Mouse (Mus musculus): ENCODE results near the gene Klf3. TPM values are rescaled to one million over a fixed set of nuclear protein-coding genes. Genes with fewer than 3 reads are reported as not detected.
A peak's percentile ranks its signal among the peaks of the same experiment; 100 is the strongest.

The Klf3 gene
- polyA plus RNA-seq, 1 experiment from 2014 or later, result 49.8 TPM

DNA sequence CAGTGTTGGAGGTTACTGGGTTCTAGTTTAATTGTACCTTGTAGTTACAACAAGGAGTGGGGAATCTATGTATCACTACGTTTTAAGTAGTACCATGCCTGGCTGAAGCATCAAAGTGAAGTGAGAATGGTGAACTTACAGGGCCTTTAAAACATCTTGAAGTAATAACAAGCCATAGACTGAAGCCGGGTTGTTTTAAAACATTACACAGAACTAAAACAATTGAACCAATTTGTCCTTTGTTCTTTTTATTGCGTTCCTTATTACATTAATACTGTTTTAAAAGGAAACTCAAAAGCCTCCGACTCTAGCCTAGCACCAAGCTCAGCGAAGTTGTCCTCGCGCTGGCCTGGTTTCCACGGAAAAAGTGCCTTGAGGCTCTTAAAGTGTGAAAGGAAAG is 1.0 kb upstream of the Klf3 start:
- H3K36me3 ChIP-seq, result no peaks in the 10 kb centered on the region; the same call in 1 of the 2 replicates
- H3K4me3 ChIP-seq, result peak overlapping the region; percentile 80
- ATAC-seq (ENCODE audit: extremely low read depth, insufficient number of reproducible peaks, low FRiP score, low TSS enrichment), result no peak
- H3K27me3 ChIP-seq (replicated peaks), result no peaks in the 10 kb centered on the region
- H3K27ac ChIP-seq (replicated peaks), result peak overlapping the region; percentile 99
- H3K4me2 ChIP-seq, result peak overlapping the region; percentile 89
- H3K9ac ChIP-seq, result peak overlapping the region; percentile 97
- H3K9me3 ChIP-seq, result peaks cover 9% of the 10 kb centered on the region
- 11% methylated on average over 8 of the region's 8 CpGs for WGBS
- H3K4me1 ChIP-seq, result peaks cover 30% of the 10 kb centered on the region

- Histone ChIP-seq H3K4me2 (peak overlapping the region; percentile 89), H3K9me3 (peaks cover 9% of the 10 kb centered on the region), H3K36me3 (peaks cover 3% of the 10 kb centered on the region), H3K4me1 (peaks cover 47% of the 10 kb centered on the region), H3K4me3 (peak overlapping the region; percentile 80), H3K27ac (replicated peaks) (peak overlapping the region; percentile 99), H3K9ac (peak overlapping the region; percentile 97), H3K27me3 (replicated peaks) (no peaks in the 10 kb centered on the region)
- ATAC-seq (ENCODE audit: extremely low read depth, insufficient number of reproducible peaks, low FRiP score, low TSS enrichment), result no peak
- WGBS, result under 1% methylated on average over 49 of the region's 69 CpGs
Observed at GRCm38 (mm10) chr5:64803720-64804462, 703 bp downstream of the Klf3 start.

GRCm38 (mm10) chr5:64805131-64805872 is 2.1 kb downstream of the Klf3 start:
- H3K27ac ChIP-seq (replicated peaks), result peak overlapping the region; percentile 97
- ATAC-seq (ENCODE audit: extremely low read depth, insufficient number of reproducible peaks, low FRiP score, low TSS enrichment), result no peak
- 9% methylated on average over 7 of the region's 7 CpGs for WGBS
- H3K9me3 ChIP-seq, result no peaks in the 10 kb centered on the region
- peaks cover 15% of the 10 kb centered on the region for H3K36me3 ChIP-seq
- no peaks in the 10 kb centered on the region for H3K27me3 ChIP-seq (replicated peaks)
- peak overlapping the region; percentile 88 for H3K9ac ChIP-seq
- peaks cover 62% of the 10 kb centered on the region for H3K4me1 ChIP-seq
- peak overlapping the region; percentile 89 for H3K4me2 ChIP-seq
- H3K4me3 ChIP-seq, result peak overlapping the region; percentile 80

DNA sequence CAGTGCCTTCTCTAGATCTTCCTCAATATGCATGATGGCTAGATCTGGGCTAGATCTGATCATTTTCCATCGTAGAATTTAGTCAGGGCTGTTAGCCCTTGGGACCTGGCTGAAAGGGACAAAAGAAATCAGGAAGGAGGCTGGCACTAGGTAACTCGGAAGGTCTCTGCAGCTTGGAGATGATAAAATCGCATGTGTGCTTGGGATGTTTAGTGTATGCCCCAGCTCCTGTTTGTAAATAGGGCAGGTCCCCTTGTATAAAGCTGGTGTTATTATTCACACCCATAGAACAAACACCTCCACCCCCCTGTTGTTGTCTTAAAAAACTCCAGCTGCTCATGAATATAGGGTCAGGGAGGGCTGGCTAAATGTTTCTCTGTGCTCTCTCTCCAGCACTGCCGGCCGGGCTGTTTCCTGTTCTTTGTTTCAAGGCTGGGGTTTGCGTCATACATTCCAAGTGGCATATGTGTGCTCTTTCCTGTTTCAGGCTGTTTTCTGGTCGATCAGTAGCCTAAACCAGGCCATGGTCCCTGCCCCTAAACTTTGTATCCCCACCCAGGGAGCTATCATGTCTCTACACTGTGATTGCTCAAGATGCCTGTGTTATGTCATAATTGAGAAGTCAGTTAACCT is 2.8 kb downstream of the Klf3 start:
- Histone ChIP-seq H3K36me3 (peaks cover 15% of the 10 kb centered on the region), H3K4me3 (peak overlapping the region; percentile 80), H3K9ac (peak overlapping the region; percentile 88), H3K4me1 (peaks cover 68% of the 10 kb centered on the region), H3K27ac (replicated peaks) (peak overlapping the region; percentile 97), H3K4me2 (peak overlapping the region; percentile 89), H3K27me3 (replicated peaks) (no peaks in the 10 kb centered on the region), H3K9me3 (no peaks in the 10 kb centered on the region)
- WGBS, result 1% methylated on average over 7 of the region's 7 CpGs
- no peak for ATAC-seq (ENCODE audit: extremely low read depth, insufficient number of reproducible peaks, low FRiP score, low TSS enrichment)

DNA sequence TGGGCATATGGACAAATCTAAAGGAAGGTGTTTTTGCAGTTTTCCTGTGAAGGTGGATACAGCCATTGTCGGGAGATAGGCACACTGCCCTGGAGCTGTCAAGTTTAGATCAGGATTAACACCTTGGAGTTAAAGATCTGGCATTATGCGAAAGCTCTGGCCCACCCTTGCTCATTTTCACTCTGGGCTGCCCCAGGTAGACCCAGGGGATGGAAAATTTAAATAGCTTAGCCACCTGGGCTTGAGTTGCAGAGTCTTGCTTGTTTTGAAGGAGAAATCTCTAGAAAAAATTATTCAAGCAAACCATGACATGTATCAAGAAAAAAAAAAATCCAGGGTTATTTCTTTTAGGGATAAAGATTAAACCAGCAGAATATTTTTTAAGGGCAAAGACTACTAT is 3.4 kb downstream of the Klf3 start:
- Histone ChIP-seq H3K9ac (peak overlapping the region; percentile 88), H3K9me3 (no peaks in the 10 kb centered on the region), H3K36me3 (peaks cover 15% of the 10 kb centered on the region), H3K27ac (replicated peaks) (peak overlapping the region; percentile 97), H3K27me3 (replicated peaks) (no peaks in the 10 kb centered on the region), H3K4me3 (peak overlapping the region; percentile 80), H3K4me2 (peak overlapping the region; percentile 89), H3K4me1 (peaks cover 75% of the 10 kb centered on the region)
- ATAC-seq (ENCODE audit: extremely low read depth, insufficient number of reproducible peaks, low FRiP score, low TSS enrichment), result no peak
- 11% methylated on average over 2 of the region's 2 CpGs for WGBS

DNA sequence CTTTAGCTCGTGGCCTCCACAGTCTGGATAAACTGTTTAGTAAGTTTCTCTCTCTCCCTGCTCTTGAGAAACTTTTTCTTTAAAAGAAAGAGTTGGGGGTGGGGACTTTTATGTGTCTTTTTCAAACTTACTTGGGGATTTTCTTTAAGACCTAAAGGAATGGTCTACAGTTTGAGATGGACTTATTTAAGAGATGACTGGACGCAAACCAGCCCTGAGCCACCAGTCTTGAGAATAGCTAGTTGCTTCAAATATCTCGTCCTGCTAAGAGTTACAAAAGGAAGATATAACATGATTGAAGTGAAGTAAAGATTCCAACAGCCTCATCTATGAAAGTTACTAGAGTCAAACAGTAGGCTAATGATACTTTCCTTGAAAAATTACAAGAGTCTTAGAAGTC is 4.0 kb downstream of the Klf3 start:
- WGBS, result 48% methylated on average over 3 of the region's 3 CpGs
- no peaks in the 10 kb centered on the region for H3K9me3 ChIP-seq
- ATAC-seq (ENCODE audit: extremely low read depth, insufficient number of reproducible peaks, low FRiP score, low TSS enrichment), result no peak
- H3K4me1 ChIP-seq, result peaks cover 76% of the 10 kb centered on the region
- peak overlapping the region; percentile 88 for H3K9ac ChIP-seq
- no peaks in the 10 kb centered on the region for H3K27me3 ChIP-seq (replicated peaks)
- peak overlapping the region; percentile 97 for H3K27ac ChIP-seq (replicated peaks)
- H3K4me2 ChIP-seq, result peak overlapping the region; percentile 89
- H3K4me3 ChIP-seq, result peak overlapping the region; percentile 80
- peaks cover 15% of the 10 kb centered on the region for H3K36me3 ChIP-seq

DNA sequence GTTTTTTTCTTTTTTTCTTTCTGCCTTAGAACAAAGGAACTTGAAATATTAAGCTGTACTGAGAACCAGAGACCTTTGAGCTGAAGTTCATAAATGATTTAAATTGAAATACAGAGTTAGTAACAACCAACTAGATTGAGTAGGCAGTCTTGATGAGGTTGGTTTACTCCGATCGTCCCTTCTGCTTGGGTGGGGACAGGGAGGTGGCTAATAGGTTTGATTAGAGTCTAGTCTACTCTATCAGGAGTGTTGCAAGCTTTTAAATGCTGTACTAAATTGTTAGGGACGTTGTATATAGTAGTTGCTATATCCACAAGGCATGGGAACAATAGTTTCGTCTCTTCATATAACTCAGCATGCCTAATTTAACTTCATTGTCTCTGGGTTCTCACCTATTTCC is 4.4 kb downstream of the Klf3 start:
- 24% methylated on average over 4 of the region's 4 CpGs for WGBS
- Histone ChIP-seq H3K9ac (peak overlapping the region; percentile 88), H3K4me1 (peaks cover 77% of the 10 kb centered on the region), H3K36me3 (peaks cover 15% of the 10 kb centered on the region), H3K4me3 (peak overlapping the region; percentile 80), H3K9me3 (no peaks in the 10 kb centered on the region), H3K27me3 (replicated peaks) (no peaks in the 10 kb centered on the region), H3K27ac (replicated peaks) (peak overlapping the region; percentile 97), H3K4me2 (peak overlapping the region; percentile 89)
- ATAC-seq (ENCODE audit: extremely low read depth, insufficient number of reproducible peaks, low FRiP score, low TSS enrichment), result no peak

DNA sequence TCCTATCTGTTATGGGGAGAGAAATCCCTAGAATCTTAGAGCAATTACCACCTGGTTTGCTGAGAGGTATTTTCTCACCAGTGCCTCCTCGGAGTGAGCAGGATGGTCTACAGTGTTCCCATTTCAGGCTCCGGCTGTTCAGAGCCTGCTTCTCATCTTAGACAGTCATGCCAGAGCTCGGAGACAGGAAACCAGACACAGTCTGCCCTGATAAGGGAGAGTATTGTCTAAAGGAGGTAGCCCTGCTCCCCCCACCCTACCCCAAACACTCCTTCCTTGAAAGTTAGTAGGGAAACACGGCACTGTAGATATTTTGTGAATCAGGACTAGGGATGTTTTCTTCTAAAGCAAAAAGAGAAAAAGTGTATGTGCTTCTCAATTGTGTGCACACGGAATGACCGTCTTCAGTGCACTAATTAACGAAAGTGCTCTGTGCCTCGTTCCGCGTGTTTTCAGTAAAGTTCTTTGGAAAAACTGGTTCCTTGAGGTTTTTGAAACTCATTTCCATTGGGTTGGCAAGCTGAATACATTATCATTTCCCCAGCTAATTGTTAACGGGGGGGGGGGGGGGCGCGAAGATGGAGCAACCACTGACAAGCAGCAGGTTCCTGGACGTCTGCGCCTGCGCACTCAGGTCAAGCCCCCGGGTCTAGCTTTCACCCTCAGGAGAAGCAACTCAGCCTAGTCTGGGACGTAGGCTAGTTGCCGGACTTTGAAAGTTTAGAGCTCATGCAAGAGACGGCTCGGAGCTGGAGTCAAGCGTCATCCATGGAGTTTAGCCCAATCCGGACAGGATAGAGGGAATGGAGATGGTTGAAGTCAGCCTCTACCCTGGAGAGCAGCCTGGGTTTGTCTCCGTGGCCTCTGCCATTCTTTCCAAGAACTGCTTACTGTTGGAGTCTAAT is 5.2 kb downstream of the Klf3 start:
- Histone ChIP-seq H3K9ac (peak overlapping the region; percentile 88), H3K4me2 (peak overlapping the region; percentile 89), H3K27me3 (replicated peaks) (no peaks in the 10 kb centered on the region), H3K9me3 (no peaks in the 10 kb centered on the region), H3K36me3 (peaks cover 15% of the 10 kb centered on the region), H3K4me3 (peak overlapping the region; percentile 80), H3K27ac (replicated peaks) (peak overlapping the region; percentile 97), H3K4me1 (peaks cover 85% of the 10 kb centered on the region)
- no peak for ATAC-seq (ENCODE audit: extremely low read depth, insufficient number of reproducible peaks, low FRiP score, low TSS enrichment)
- WGBS, result 29% methylated on average over 24 of the region's 24 CpGs

GRCm38 (mm10) chr5:64809257-64809656 is 6.1 kb downstream of the Klf3 start:
- ATAC-seq (ENCODE audit: extremely low read depth, insufficient number of reproducible peaks, low FRiP score, low TSS enrichment), result no peak
- H3K4me3 ChIP-seq, result peak overlapping the region; percentile 80; the same call in 1 of the 2 replicates
- peak overlapping the region; percentile 89 for H3K4me2 ChIP-seq
- peaks cover 93% of the 10 kb centered on the region for H3K4me1 ChIP-seq
- no peaks in the 10 kb centered on the region for H3K9me3 ChIP-seq
- peaks cover 15% of the 10 kb centered on the region for H3K36me3 ChIP-seq
- H3K27me3 ChIP-seq (replicated peaks), result no peaks in the 10 kb centered on the region
- peak overlapping the region; percentile 88; the same call in 1 of the 2 replicates for H3K9ac ChIP-seq
- 76% methylated on average over 7 of the region's 7 CpGs for whole genome bisulfite sequencing
- H3K27ac ChIP-seq (replicated peaks), result peak overlapping the region; percentile 97

DNA sequence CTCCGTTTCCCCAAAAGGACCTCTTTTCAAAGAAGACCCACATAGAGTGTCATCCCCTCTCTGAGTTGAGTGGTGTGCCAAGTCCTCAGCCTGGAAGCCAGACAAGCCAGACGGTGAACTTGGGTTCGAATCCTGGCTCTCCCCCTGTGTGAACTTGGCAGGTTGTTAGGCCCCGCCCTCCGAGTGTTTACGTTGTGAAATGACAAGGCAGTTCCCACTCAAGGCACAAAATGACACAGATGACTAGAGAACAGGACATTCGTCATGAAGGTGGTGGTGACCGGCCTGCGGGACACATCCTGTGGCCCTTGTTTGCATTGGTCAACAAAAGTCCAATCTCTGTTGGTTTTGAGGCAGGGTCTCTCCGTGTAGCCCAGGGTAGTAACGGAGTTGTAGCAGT is 6.7 kb downstream of the Klf3 start:
- no peaks in the 10 kb centered on the region for H3K9me3 ChIP-seq
- 0 out of 2 replicates have a peak overlapping the region, but pooled peaks have one; percentile 42 for H3K4me3 ChIP-seq
- 0 out of 2 replicates have a peak overlapping the region, but pooled peaks have one; percentile 81 for H3K9ac ChIP-seq

More for the DNA sequence above, 6.7 kb downstream of the Klf3 start:
- ATAC-seq (ENCODE audit: extremely low read depth, insufficient number of reproducible peaks, low FRiP score, low TSS enrichment), result no peak
- Histone ChIP-seq H3K4me2 (peak overlapping the region; percentile 89), H3K27ac (replicated peaks) (peak overlapping the region; percentile 97), H3K4me1 (peaks cover 98% of the 10 kb centered on the region), H3K36me3 (peaks cover 15% of the 10 kb centered on the region), H3K27me3 (replicated peaks) (no peaks in the 10 kb centered on the region)
- 79% methylated on average over 11 of the region's 11 CpGs for WGBS

Data from heart, embryonic 13.5 days (tissue).